Mouse (Mus musculus) CH12.LX (cell line): ENCODE results near the gene Chst2. TPM values are rescaled to one million over a fixed set of nuclear protein-coding genes. Genes with fewer than 3 reads are reported as not detected.

Source experiments
- DNase-seq: peaks from one replicate; pipeline ENCODE4 v3.0.0-alpha.2; 2013; ENCODE audit errors: extremely low read depth
- H3K27ac ChIP-seq: 2 replicates; pipeline ENCODE4 v1.5.1; 2012; ENCODE audit warnings: low read depth, mild to moderate bottlenecking, control low read depth, moderate library complexity; ENCODE audit not compliant: insufficient read depth
- H3K27me3 ChIP-seq: replicated peaks from 2 replicates; pipeline ENCODE3; 2012; ENCODE audit warnings: inconsistent platforms
- H3K36me3 ChIP-seq, 2 experiments: replicated peaks in 1 of 2; 2 replicates each; pipeline versions ENCODE3 to v1.6.1; 2012; ENCODE audit warnings: inconsistent platforms in 1 of 2, low read length in 1 of 2, mild to moderate bottlenecking in 1 of 2, mixed read lengths in 1 of 2, moderate library complexity in 1 of 2; ENCODE audit not compliant: control insufficient read depth in 1 of 2, insufficient read depth in 1 of 2
- H3K4me1 ChIP-seq, 2 experiments: 2 replicates each; pipeline ENCODE4 v1.6.1; 2012; ENCODE audit warnings: inconsistent platforms in 1 of 2, moderate library complexity in 1 of 2; ENCODE audit not compliant: insufficient read depth in 2 of 2, control insufficient read depth in 1 of 2
- H3K4me2 ChIP-seq: 2 replicates; pipeline ENCODE4 v1.6.1; 2012; ENCODE audit warnings: low read depth, mild to moderate bottlenecking, control low read depth; ENCODE audit not compliant: poor library complexity, insufficient read depth, severe bottlenecking
- H3K4me3 ChIP-seq, 3 experiments: fragments of 150-350 bp in 1 of 3; sonication (generic) in 1 of 3; replicated peaks in 1 of 3; 2 replicates each; pipeline versions ENCODE3 to v1.5.1; 2011 to 2012; ENCODE audit warnings: low read depth in 2 of 3, low read length in 2 of 3, mild to moderate bottlenecking in 2 of 3, moderate library complexity in 2 of 3, control low read depth in 1 of 3, improper control_type of control experiment in 1 of 3, inconsistent platforms in 1 of 3, mixed read lengths in 1 of 3; ENCODE audit not compliant: poor library complexity in 1 of 3
- H3K79me2 ChIP-seq: replicated peaks from 2 replicates; pipeline ENCODE4 v1.6.1; 2012; ENCODE audit warnings: mild to moderate bottlenecking, moderate library complexity; ENCODE audit not compliant: control insufficient read depth, poor library complexity, insufficient read depth, severe bottlenecking; ENCODE audit errors: extremely low read depth
- H3K9ac ChIP-seq: 2 replicates; pipeline ENCODE4 v1.6.1; 2012; ENCODE audit warnings: low read depth, mild to moderate bottlenecking, control low read depth, moderate library complexity; ENCODE audit not compliant: insufficient read depth
- H3K9me3 ChIP-seq: replicated peaks from 2 replicates; pipeline ENCODE3; 2012; ENCODE audit warnings: low read length, inconsistent platforms, mixed read lengths
- BHLHE40 ChIP-seq: IDR thresholded peaks from 2 replicates; pipeline ENCODE4 v1.6.1; 2011; ENCODE audit warnings: mild to moderate bottlenecking, low read depth, low read length, improper control_type of control experiment
- CHD2 ChIP-seq: IDR thresholded peaks from 2 replicates; pipeline ENCODE4 v1.6.1; 2011; ENCODE audit warnings: low read length, improper control_type of control experiment
- CTCF ChIP-seq, 2 experiments: IDR thresholded peaks in 1 of 2; conservative IDR thresholded peaks in 1 of 2; 2 replicates each; pipeline ENCODE4 v1.5.1; 2011 to 2012; ENCODE audit warnings: low read depth in 2 of 2, low read length in 2 of 2, improper control_type of control experiment in 1 of 2, inconsistent platforms in 1 of 2, mild to moderate bottlenecking in 1 of 2, moderate library complexity in 1 of 2
- E2F4 ChIP-seq: IDR thresholded peaks from 2 replicates; pipeline ENCODE4 v1.6.1; 2011; ENCODE audit warnings: low read depth, low read length, improper control_type of control experiment; ENCODE audit not compliant: insufficient replicate concordance
- ELF1 ChIP-seq: IDR thresholded peaks from 2 replicates; pipeline ENCODE4 v1.6.1; 2014; ENCODE audit warnings: low read depth, mild to moderate bottlenecking, inconsistent platforms, low read length, improper control_type of control experiment
- ETS1 ChIP-seq: conservative IDR thresholded peaks from 2 replicates; pipeline ENCODE4 v1.6.1; 2012; ENCODE audit warnings: low read depth, mild to moderate bottlenecking, inconsistent platforms, low read length, improper control_type of control experiment, moderate library complexity
- HCFC1 ChIP-seq: IDR thresholded peaks from 2 replicates; pipeline ENCODE4 v1.6.1; 2012; ENCODE audit warnings: low read depth, mild to moderate bottlenecking, inconsistent platforms, low read length, improper control_type of control experiment
- JUN ChIP-seq: IDR thresholded peaks from 2 replicates; pipeline ENCODE4 v1.6.1; 2011; ENCODE audit warnings: low read depth, mild to moderate bottlenecking, low read length, improper control_type of control experiment, moderate library complexity; ENCODE audit not compliant: insufficient read depth
- JUND ChIP-seq: conservative IDR thresholded peaks from 2 replicates; pipeline ENCODE4 v1.6.1; 2011; ENCODE audit warnings: low read depth, low read length, improper control_type of control experiment
- MAFK ChIP-seq: IDR thresholded peaks from 2 replicates; pipeline ENCODE4 v1.6.1; 2011; ENCODE audit warnings: low read length, improper control_type of control experiment; ENCODE audit not compliant: insufficient replicate concordance
- MAX ChIP-seq: IDR thresholded peaks from 2 replicates; pipeline ENCODE4 v1.6.1; 2011; ENCODE audit warnings: low read length, improper control_type of control experiment
- MAZ ChIP-seq: IDR thresholded peaks from 2 replicates; pipeline ENCODE4 v1.6.1; 2012; ENCODE audit warnings: low read depth, mild to moderate bottlenecking, inconsistent platforms, low read length, improper control_type of control experiment, moderate library complexity
- MEF2A ChIP-seq: IDR thresholded peaks from 2 replicates; pipeline ENCODE4 v1.6.1; 2014; ENCODE audit warnings: low read depth, mild to moderate bottlenecking, inconsistent platforms, low read length, improper control_type of control experiment, borderline replicate concordance
- MXI1 ChIP-seq: IDR thresholded peaks from 2 replicates; pipeline ENCODE4 v1.6.1; 2011; ENCODE audit warnings: mild to moderate bottlenecking, low read depth, low read length, improper control_type of control experiment
- MYC ChIP-seq: IDR thresholded peaks from 2 replicates; pipeline ENCODE4 v1.6.1; 2011; ENCODE audit warnings: low read depth, mild to moderate bottlenecking, improper control_type of control experiment, low read length
- NELFE ChIP-seq: IDR thresholded peaks from 2 replicates; pipeline ENCODE4 v1.6.1; 2011; ENCODE audit warnings: low read depth, low read length, improper control_type of control experiment
- NRF1 ChIP-seq: IDR thresholded peaks from 2 replicates; pipeline ENCODE4 v1.6.1; 2014; ENCODE audit warnings: low read depth, mild to moderate bottlenecking, inconsistent platforms, low read length, improper control_type of control experiment, moderate library complexity
- PAX5 ChIP-seq: IDR thresholded peaks from 2 replicates; pipeline ENCODE4 v1.6.1; 2012; ENCODE audit warnings: low read length, inconsistent platforms, mixed read lengths
- POLR2A ChIP-seq: IDR thresholded peaks from 2 replicates; pipeline ENCODE4 v1.6.1; 2011; ENCODE audit warnings: low read depth, mild to moderate bottlenecking, improper control_type of control experiment, low read length
- RAD21 ChIP-seq: IDR thresholded peaks from 2 replicates; pipeline ENCODE4 v1.6.1; 2011; ENCODE audit warnings: low read depth, mild to moderate bottlenecking, low read length, improper control_type of control experiment, moderate library complexity
- SIN3A ChIP-seq: IDR thresholded peaks from 2 replicates; pipeline ENCODE4 v1.6.1; 2012; ENCODE audit warnings: low read length, improper control_type of control experiment, inconsistent platforms
- SMC3 ChIP-seq: IDR thresholded peaks from 2 replicates; pipeline ENCODE4 v1.6.1; 2011; ENCODE audit warnings: low read depth, low read length, improper control_type of control experiment
- TBP ChIP-seq: conservative IDR thresholded peaks from 2 replicates; pipeline ENCODE4 v1.6.1; 2011; ENCODE audit warnings: low read depth, low read length, improper control_type of control experiment
- TCF12 ChIP-seq: IDR thresholded peaks from 2 replicates; pipeline ENCODE4 v1.6.1; 2014; ENCODE audit warnings: low read depth, mild to moderate bottlenecking, inconsistent platforms, low read length, improper control_type of control experiment
- UBTF ChIP-seq: IDR thresholded peaks from 2 replicates; pipeline ENCODE4 v1.6.1; 2012; ENCODE audit warnings: low read depth, mild to moderate bottlenecking, inconsistent platforms, low read length, improper control_type of control experiment, moderate library complexity
- USF1 ChIP-seq: IDR thresholded peaks from 2 replicates; pipeline ENCODE4 v1.6.1; 2014; ENCODE audit warnings: low read depth, mild to moderate bottlenecking, inconsistent platforms, low read length, improper control_type of control experiment
- USF2 ChIP-seq: conservative IDR thresholded peaks from 2 replicates; pipeline ENCODE4 v1.6.1; 2011; ENCODE audit warnings: low read depth, low read length, improper control_type of control experiment
- ZMIZ1 ChIP-seq: IDR thresholded peaks from 2 replicates; pipeline ENCODE4 v1.6.1; 2012; ENCODE audit warnings: low read depth, mild to moderate bottlenecking, inconsistent platforms, low read length, improper control_type of control experiment
- dilution Hi-C: fragments of 300-500 bp; cut with MboI; formaldehyde crosslinking; loops from 2 replicates; pipeline ENCODE4 v1.14.3; 2020; ENCODE audit warnings: low sequenced_read_pairs; ENCODE audit not compliant: extremely low pct_unique_long_range_greater_than_20kb, extremely low pct_ligation_motif_present
- in situ Hi-C: fragments of 300-500 bp; cut with MboI; formaldehyde crosslinking; loops from 3 replicates; pipeline ENCODE4 v1.14.3; 2019; ENCODE audit warnings: low sequenced_read_pairs, low pct_ligation_motif_present, low pct_unique_long_range_greater_than_20kb, mixed read lengths
- polyA plus RNA-seq: library from polyadenylated mRNA; unstranded; fragments of >175 nt; gene quantifications from 2 replicates; pipeline ENCODE4 v1.2.1, GENCODE M21; 2012; ENCODE audit warnings: low read depth; ENCODE audit not compliant: insufficient read length
- total RNA-seq, 2 experiments: library from RNA; depleted of rRNA; stranded (reverse); fragments of 300-350 nt in 1 of 2; fragments of >200 nt in 1 of 2; gene quantifications; 2 replicates each; pipeline ENCODE4 v1.2.3; 2012 to 2014

Gene Chst2
- total and polyA plus RNA-seq, 3 experiments = not detected

- Histone ChIP-seq H3K4me3 (no peak overlapping the region), H3K4me2 (no peak overlapping the region), H3K9ac (no peak overlapping the region)
- TF ChIP-seq CTCF (conservative IDR thresholded peaks at IDR 0.05 in 1 of 2, IDR thresholded peaks at IDR 0.05 in 1 of 2; ENCODE audit: low read depth in 2 of 2, low read length in 2 of 2) (no peak), UBTF (no peak), POLR2A (no peak), JUN (no peak), JUND (no peak), USF1 (no peak), CHD2 (no peak), RAD21 (no peak), ETS1 (no peak), E2F4 (no peak), MAFK (no peak), NRF1 (no peak), BHLHE40 (no peak), SIN3A (no peak), MXI1 (no peak), USF2 (no peak), MAX (no peak), NELFE (no peak), HCFC1 (no peak)
- TF ChIP-seq, all 38 proteins: peak for 0
- in situ Hi-C loops = no loop called here
- Histone ChIP-seq H3K27ac (no peak overlapping the region), H3K9me3 (no peaks in the 10 kb centered on the region), H3K79me2 (no peaks in the 10 kb centered on the region), H3K36me3 (no peaks in the 10 kb centered on the region), H3K4me1 (no peaks in the 10 kb centered on the region), H3K27me3 (no peaks in the 10 kb centered on the region)
- DNase-seq = no peak
- dilution Hi-C loops = no loop called here
These were observed 29.7 kb upstream of the Chst2 start for GRCm38 (mm10) chr9:95436294-95436613.

GRCm38 (mm10) chr9:95435506-95436293, 29.2 kb upstream of the Chst2 start:
- Histone ChIP-seq H3K79me2 (no peaks in the 10 kb centered on the region), H3K27ac (no peak overlapping the region), H3K36me3 (no peaks in the 10 kb centered on the region), H3K9ac (no peak overlapping the region), H3K4me1 (no peaks in the 10 kb centered on the region), H3K4me2 (no peak overlapping the region), H3K9me3 (no peaks in the 10 kb centered on the region), H3K27me3 (no peaks in the 10 kb centered on the region), H3K4me3 (no peak overlapping the region)
- dilution Hi-C loops (no loop called here), in situ Hi-C loops (no loop called here)
- DNase-seq = no peak
- TF ChIP-seq SMC3 (no peak), MYC (no peak), ELF1 (no peak), ETS1 (no peak), MAZ (no peak), TBP (no peak), MEF2A (no peak), NELFE (no peak), USF2 (no peak), POLR2A (no peak), ZMIZ1 (no peak), NRF1 (no peak), PAX5 (no peak), TCF12 (no peak), JUN (no peak)
